32 mouse cellular contexts compared by ENCODE assay signal in the genomic region with DNA sequence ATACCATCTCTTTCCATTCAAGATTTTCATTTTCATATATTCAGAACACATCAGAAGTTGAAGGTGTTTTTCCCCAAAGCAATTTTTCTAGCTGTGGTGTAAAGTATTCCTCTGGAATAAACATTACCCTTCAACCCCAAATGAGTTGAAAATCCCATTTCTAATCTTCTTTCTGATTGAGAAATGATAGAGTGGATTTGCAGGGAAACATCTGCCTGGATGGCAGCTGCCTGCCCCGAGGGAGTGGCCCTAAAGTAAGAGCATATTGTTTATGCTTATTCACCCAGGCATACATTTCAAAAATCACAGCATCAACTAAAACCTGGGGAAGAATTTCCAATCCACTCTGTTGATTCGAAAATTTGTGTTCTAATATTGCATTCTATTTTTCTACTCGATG. TPM values are rescaled to one million over a fixed set of nuclear protein-coding genes. Genes with fewer than 3 reads are reported as not detected.
"Had no signal": no experiment of that assay in that cellular context is flagged by ENCODE, and none has a peak within 500 bp of the region (broad histone marks: within the 10 kb centered on the region; RNA-seq: fewer than 3 reads in every experiment).

No protein-coding gene starts in this region.

- H3K27me3 ChIP-seq: heart, embryonic 13.5 days; heart, embryonic 15.5 days; intestine, embryonic 15.5 days had no signal

- H3K27ac ChIP-seq: gastrocnemius, adult 2 months; heart, adult 2 months; heart, embryonic 13.5 days; heart, embryonic 15.5 days; hindbrain, embryonic 10.5 days; hindbrain, embryonic 12.5 days; hindbrain, embryonic 14.5 days; intestine, embryonic 15.5 days; layer of hippocampus, adult 2 months; left cerebral cortex, adult 2 months; limb, embryonic 10.5 days; limb, embryonic 12.5 days had no signal

- H3K36me3 ChIP-seq: heart, embryonic 13.5 days; heart, embryonic 15.5 days; hindbrain, embryonic 10.5 days; hindbrain, embryonic 12.5 days; intestine, embryonic 15.5 days; limb, embryonic 10.5 days; limb, embryonic 12.5 days had no signal

- H3K4me1 ChIP-seq: heart, embryonic 15.5 days had no signal

- H3K4me3 ChIP-seq: gastrocnemius, adult 2 months; heart, adult 2 months; heart, embryonic 13.5 days; heart, embryonic 15.5 days; hindbrain, embryonic 10.5 days; hindbrain, embryonic 12.5 days; intestine, embryonic 15.5 days; layer of hippocampus, adult 2 months; left cerebral cortex, adult 2 months; limb, embryonic 10.5 days; limb, embryonic 12.5 days had no signal

- ATAC-seq: hindbrain, embryonic 16.5 days; inflammation-experienced regulatory T-cells, adult 6 months; intestine, embryonic 15.5 days; intestine, postnatal 0 days had no signal

- H3K4me2 ChIP-seq: heart, embryonic 11.5 days; heart, embryonic 13.5 days; heart, embryonic 15.5 days; hindbrain, embryonic 12.5 days; hindbrain, embryonic 14.5 days; intestine, embryonic 15.5 days; limb, embryonic 12.5 days had no signal

- H3K9ac ChIP-seq: heart, embryonic 13.5 days; heart, embryonic 15.5 days; hindbrain, embryonic 12.5 days; hindbrain, embryonic 14.5 days; intestine, embryonic 15.5 days; limb, embryonic 12.5 days had no signal

- H3K9me3 ChIP-seq: heart, embryonic 13.5 days; heart, embryonic 15.5 days; hindbrain, embryonic 10.5 days; hindbrain, embryonic 12.5 days; intestine, embryonic 15.5 days; limb, embryonic 10.5 days; limb, embryonic 12.5 days had no signal

- DNase-seq: gastrocnemius, adult 2 months; gastrocnemius, postnatal 10 days; gastrocnemius, postnatal 25 days; heart, adult 2 months; heart, postnatal 14 days; heart, postnatal 36 days; kidney, adult 18-20 months; kidney, adult 8-10 months; kidney, postnatal 10 days; kidney, postnatal 25 days; kidney, postnatal 4 days; liver had no signal

RNA-seq across cellular contexts. Expression of a gene that starts 52.3 kb away (rescaled TPM):
- total RNA-seq: gastrocnemius, adult 2 months; gastrocnemius, postnatal 10 days; gastrocnemius, postnatal 25 days; granulocyte monocyte progenitor cell, adult 5-6 weeks; heart, adult 2 months; heart, postnatal 14 days; heart, postnatal 36 days; layer of hippocampus, adult 2 months; layer of hippocampus, postnatal 10 days; left cerebral cortex, adult 2 months; left cerebral cortex, postnatal 14 days; left cerebral cortex, postnatal 36 days had no signal
- polyA plus RNA-seq: frontal cortex, adult 2 months; heart, adult 2 months; heart, embryonic 11.5 days; heart, embryonic 13.5 days; heart, embryonic 15.5 days; heart, postnatal 0 days; hindbrain, embryonic 12.5 days; hindbrain, embryonic 14.5 days; inflammation-experienced regulatory T-cells, adult 6 months had no signal
